Mouse (Mus musculus): ENCODE measurements at regions not wholly inside any gene's neighbourhood (a gene's known extent, or its start where the extent isn't known, plus 50 kb on each side); places are given as distances from the start of the nearest gene placed in this dataset.

DNA sequence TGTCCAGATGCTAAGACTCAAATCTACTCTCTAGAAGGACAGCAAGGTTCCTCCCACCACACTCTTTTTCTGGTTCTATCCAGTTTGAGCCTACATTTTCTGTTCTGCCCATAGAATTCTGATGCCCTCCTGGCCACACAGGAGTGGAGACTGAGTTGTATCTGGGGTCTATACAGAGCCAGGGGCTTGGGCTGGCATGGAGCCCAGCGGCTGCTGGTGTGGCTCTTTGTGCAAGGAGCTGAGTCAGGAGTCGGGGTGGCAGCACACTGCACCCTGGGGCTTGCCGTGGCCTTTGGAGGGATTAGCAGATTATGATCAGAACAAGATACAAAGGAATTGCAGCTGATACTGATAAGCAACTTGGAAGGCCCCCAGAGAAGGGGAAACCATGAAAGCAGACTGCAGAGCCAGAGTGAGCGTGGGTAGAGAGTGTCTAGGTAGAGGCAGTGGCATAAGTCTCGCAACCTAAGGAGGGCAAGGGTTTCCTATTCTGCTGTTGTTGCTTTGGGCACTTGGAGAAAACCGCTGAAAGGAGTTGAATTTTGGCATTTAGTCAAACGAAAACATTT, 348.5 kb downstream of the Pik3r1 start:
- no peak for DNase-seq

DNA sequence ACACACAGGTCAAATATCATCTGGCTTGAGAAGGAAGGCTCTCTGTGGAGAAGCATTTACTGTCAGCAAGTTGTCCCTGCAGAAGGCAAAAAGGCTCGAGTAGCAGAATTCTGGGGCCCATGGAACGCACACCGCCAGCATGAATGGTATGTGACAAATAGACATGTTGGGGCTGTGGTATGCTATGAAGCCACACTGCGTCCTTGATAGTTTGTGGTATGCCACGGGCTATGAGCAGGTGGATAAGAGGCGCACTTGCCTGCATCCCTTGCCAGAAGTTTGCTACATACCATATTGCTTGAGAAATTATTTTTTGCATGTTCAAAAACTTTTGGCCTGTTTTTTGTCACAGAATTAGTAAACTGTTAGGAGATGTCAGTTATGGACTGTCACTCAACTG, 349.7 kb downstream of the Pik3r1 start:
- no peak for DNase-seq

DNA sequence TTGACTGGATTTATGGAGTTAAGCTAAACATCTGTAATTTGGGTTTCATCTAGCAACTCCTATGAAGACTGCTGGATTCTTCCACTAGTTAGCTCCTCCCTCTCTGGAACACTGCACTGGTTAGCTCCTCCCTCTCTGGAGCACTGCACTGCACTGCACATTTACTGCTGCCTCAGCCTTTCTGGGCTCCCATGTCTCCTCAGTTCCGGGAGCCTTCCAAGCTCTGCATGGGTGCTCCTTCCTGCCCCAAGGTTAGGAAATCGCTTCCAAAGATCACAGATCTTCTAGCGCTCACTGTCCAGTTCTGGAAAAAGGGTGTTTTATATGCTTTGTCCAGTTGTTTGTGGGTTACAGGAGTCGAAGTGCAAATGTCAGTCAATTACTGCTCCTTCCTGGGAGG, 359.1 kb downstream of the Pik3r1 start:
- no peak for DNase-seq

DNA sequence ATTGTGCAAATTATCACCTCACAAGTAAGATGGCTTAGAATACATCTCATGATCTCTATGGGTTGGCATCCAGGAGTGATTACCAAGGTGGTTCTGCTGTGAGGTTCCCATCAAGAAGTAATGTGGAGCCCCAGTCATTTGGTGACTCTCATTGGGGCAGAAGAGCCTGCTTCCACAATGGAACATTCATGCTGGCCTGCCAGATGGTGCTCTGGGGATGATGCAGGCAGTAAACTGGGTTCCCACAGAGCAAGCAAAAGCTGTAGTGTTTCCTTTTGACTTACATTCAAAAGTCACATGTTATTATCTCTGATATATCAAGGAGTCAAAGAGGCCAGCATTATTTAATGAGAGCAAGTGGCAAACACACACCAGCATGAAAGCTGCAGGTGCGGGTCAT, 360.4 kb downstream of the Pik3r1 start:
- DNase-seq = no peak

DNA sequence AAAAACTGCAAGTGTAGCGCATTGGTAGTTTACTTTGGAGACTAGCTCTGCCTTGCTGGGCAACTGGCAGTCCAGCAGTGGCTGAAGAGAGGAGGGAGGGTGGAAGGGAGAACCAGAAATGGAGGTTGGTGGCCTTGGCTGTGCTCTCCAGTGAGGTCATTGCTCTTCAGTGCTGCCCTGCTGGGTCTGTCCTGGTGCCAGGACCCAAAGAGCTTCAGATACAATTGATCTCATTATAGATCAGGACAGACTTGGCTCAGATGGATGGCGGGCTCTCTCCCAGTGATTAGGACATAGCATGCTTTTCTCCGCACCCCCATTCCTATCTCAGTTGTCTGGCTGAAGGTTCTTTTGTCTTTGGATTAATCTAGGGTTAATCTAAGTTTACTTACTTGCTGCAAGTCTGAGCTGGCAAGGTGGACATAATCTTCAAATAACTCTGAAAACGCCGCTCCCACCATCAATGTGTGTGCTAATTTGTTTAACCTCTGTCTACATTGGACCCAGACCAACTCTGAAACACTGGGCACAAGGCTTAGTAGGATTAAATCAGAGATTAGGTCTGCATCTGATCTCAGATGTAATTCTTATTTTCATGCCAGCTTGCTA, 394.3 kb downstream of the Pik3r1 start:
- DNase-seq = no peak

DNA sequence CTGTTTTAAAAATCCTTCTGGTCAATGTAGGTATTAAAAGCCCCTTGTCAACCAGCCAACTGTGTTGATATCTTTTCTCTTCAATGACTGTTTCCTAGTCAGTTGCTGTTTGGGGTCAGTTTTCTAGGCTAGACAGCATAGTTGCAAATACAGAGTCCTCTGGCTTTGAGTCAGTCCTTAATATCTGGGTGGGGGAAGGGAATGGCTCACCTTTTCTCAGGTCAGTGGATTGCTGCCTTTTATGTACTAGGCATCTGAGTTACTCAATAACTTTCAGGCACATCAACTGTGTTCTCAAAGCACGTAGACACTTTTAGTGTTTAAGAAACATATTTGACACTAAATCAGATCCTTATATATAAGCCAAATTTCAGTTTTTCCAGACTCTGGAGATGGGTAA, 396.1 kb downstream of the Pik3r1 start:
- DNase-seq = no peak

DNA sequence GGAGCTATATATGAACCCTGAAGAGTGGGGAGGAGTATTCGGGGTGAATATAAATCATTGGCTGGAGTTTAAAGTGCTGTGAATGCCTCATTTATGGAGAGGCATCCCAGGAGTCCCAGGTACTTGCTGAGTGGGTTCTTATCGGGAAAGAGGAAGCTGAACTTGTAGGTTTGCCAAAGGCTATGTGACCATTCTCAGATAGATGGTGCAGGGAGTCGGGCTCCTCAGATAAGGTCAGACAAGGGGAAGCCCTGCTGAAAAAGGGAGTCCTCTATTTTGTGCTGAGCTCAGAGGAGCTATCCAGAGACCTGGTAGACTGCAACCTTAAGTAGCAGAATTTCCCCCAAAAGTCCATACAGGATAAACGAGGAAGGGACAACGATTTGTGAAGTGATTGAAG, 399.8 kb downstream of the Pik3r1 start:
- no peak for DNase-seq

DNA sequence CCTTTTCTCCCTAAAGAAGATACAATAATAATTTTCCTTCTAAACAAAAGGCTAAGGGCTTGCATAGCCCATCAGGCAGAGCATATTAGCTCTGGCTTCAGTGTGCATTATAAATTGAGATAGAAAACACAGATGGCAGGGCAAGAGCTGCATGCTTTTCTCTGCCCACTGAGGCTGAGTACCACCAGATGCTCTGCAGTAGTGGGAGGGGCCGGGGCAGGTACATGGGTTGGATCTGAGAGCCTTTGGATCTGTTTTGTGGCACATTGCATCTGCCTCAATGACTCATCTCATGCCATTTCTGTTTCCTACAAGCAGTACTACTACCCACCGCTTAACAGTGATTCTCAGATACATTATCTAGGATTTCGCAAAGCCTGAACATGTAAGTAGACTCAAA, 412.7 kb downstream of the Pik3r1 start:
- no peak for DNase-seq

DNA sequence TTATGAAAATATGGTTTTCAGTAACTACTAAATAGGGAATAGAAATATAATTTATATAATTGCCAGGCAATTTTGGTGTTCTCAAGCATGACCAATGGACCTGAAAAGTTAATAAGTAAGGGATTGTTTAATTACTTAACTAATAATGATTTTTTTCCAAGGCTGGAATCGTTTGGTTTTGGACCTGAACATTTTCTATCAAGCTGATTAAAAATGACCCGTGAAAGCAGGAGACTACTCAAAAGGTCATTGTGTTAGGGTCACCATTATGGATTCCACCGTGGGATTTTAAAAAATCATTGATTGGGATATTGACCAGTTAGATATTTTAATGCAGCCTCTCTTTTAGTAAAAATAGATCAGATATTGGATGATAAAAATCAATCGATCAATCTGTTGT, 416.9 kb downstream of the Pik3r1 start:
- no peak for DNase-seq

DNA sequence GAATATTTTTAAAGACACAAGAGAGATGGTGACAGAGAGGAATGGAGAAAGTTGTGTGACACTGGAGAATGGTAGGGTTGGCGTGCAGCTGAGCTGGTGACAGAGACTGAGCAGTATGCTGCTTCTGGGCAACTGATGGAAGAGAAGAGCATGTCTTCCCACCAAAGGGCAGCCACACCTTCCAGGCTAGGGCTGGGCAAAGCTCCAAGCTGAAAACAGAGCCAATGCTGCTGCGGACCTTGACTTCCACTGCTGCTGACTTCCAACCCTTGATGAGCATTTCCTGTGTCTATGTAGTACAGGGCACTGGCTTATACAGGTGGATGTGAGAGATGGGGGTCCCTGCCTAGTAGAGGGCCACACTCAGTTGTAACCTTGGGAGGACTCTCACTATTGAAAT, 418.7 kb downstream of the Pik3r1 start:
- DNase-seq = no peak

DNA sequence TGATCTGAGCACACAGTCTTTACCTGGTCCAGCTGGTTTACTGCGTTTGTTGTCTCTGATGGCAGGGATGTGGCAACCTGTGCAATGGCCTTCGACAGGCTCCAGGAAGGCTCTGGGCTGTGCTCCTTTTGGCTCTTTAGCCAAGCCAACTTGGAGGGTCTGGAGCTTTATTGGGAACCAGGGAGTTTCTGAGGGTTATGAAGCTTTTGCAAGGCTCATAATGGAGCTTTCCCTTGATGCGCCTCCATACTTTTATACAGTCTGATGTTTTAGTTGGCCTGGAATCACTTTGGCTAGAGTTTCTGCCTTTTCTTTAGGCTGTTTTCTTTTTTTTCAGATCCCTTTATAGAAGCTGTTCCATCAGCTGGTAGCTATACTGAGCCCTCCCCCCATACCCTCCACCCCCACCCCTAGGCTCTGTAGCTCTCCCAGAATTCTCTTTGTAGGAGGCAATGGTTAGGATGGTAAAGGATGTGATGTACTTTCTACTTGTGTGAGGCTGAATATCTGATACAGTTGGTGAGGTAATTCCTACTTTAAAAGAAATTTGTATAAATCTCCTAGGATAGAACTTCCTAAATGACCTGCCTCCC, 429.6 kb downstream of the Pik3r1 start:
- no peak for DNase-seq

DNA sequence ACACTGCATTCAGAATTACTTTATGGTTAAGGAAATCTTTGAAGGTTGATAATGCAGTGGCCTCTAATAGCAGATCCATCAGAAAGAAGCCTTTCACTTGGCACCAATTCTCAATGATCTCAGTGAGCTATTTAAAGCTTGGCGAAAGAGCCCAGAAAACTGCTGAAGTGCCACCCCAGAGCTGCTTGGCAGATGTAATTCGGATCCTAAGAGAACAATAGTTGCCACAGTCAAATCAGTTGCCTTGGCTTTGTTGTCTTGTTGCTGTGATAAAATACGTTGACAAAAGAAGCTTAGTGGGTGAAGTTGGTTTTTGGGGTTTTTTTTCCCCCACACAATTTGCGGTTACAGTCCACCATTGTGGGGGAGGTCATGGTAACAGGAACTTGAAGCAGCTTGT, 449.4 kb downstream of the Pik3r1 start:
- DNase-seq = no peak

DNA sequence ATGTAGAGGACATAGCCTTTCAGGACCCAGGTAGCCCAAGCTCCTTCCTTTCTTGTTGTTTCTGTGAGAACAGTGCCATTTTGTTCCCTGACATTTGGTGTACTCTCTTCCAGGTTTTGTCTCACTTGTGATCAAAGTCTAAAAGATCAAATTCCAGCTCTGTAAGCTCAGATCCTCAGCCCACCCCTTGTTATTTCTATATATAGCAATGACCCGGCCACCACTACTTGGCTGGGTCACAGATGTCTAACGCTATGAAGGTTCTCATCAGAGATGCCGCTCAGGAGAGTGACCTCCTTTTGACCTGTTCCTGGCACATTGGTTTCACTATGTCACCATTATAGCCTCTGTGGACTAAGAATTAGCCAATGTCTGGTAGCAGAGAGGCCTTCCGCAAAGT, 451.7 kb downstream of the Pik3r1 start:
- DNase-seq = no peak

DNA sequence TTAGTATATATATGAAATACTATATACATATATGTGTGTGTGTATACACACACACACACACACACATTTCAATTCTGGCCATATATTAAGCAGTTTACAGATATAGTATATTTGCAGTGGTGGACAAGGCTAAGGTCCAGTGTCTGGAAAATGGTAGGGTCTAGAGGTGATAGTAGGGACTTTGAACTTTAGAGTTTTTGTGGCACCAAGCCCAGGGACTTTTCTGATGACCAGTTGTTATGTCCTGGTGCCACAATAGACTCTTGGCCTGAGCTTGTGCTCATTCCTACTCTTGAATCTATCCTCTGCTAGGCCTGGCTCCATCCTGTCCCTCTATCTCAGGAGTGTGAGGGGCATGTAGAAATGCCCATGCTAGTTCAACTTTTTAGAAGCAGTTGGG, 454.0 kb downstream of the Pik3r1 start:
- DNase-seq = no peak

DNA sequence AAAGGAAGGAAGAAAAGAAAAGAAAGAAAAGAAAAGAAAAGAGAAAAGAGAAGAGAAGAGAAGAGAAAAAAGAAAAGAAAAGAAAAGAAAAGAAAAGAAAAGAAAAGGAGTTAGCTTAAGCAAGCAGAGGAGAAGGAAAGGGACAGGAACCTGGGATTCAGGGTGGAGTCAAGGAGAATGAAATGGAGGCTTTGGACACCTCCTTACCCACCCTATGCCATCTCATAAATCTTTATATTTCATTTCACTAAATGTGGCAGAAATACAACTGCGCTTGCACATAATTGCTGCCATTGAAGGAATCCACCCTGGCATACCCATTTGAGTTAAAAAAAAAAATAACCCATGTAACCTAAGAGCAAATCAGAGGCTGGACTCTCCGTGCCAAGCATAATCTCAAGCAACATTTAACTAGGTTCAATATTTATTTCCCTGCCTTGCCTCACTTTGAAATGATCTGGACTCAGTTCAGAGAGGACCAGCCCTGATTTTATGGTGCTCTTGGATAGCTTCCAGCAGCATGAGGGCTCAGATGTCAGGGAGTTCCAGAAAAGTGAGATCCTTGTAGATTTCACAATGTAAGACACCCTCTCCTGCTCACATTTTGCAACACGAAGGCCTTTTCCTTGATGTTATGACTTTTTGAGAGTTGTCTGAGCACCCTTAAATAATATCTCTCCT, 456.2 kb downstream of the Pik3r1 start:
- no peak for DNase-seq

DNA sequence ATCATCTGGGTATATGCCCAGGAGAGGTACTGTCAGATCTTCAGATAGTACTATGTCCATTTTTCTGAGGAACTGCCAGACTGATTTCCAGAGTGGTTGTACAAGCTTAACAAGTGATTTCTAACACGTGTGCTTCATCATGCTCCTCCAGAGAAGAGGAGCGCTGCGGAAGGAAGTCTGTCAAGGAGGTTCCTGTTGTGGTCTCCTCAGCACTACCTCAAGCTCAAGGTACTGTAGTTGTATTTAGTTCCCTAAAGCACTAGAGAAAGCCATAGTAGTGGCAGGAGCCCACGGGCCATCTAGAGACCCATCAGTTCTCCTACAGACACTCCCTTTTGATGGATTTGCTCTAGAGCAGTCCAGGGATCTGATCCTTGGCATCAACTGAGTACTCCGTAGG, 459.3 kb downstream of the Pik3r1 start:
- peak; percentile 24 for DNase-seq

DNA sequence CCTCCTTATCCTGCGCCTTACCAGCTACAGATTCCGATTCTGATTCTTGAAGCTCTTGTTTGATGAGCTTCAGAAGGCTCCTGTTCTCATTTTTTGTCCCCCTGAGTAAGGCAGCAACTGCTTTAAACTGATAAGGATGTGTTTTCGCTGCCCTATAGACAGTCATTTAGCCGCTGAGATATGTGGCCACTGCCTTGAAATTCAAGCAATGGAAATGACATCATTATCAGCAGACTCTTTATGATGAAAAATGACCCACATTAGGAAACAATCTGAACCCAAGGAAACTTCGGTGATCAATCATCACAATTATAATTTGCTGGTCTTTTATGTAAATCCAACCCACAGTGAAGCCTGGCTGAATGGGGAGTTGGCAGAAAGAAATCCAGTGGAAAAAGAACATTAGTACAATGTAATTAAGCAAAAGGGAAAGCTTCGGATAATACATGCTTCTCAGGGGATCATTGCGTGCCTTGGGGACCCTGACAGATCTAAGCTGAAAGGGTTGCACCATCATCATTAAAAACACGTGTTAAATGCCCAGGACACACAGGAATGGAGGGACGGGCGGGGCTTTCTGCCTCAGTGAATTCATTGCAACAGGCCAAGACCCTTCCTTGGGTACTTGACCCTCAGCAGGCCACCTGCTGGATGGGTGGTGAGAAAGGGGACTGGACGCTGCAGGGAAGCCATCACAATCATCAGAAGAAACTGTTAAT, 462.2 kb downstream of the Pik3r1 start:
- no peak for DNase-seq

DNA sequence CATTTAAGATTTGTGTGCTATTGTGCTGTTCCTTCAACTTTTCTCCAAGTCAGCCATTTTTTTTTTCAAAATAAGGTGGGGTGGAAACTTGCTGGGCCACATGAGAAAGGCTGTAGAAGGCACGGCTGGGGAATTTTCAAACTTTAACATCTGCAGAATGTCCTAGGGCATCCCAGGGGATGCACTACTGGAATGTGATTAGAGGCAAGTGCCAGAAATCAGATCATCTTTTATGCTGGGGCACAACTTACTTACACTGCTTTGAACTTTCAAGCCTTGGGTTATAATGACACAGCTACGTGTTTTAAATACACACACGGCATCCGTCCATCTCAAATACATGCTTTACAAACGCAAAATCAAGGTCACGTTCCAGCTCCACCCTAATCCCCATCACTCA, 463.0 kb downstream of the Pik3r1 start:
- no peak for DNase-seq

DNA sequence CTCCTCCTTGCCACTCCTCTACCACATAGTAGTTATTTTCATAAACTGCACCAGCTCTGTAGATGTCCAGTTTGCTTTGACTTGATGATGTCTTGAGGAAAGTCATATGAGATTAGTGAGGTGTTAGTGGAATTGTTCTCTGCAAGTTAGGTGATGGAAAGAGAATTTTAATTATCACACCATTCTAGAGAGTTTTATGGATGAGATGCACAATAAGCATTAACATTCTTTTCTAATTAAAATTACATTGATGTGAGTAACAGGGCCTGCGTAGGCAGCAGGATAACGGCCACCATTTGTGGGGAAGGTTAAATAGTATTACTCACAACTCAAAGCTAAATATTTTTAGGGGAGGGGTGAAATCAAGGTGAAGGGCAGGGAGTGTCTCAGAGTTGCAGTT, 466.7 kb downstream of the Pik3r1 start:
- DNase-seq = no peak

DNA sequence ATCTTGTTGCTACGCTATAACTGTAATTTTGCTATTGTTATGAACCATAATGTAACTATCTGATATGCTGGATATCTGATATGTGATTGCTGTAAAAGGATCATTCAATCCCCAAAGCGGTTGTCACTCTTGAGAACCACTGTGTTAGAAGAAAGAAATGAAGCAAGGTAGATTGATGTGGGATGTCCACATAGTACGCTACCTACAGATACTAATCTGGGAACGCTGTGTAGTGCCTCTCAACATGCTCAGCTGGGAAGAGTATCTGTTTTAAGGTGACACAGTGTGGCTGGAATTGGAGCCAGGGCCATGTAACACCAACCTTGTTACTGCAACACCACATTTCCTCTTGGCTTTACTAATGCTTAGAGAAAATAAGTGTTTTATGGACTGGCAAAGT, 456.2 kb upstream of the Slc30a5 start:
- DNase-seq = no peak

DNA sequence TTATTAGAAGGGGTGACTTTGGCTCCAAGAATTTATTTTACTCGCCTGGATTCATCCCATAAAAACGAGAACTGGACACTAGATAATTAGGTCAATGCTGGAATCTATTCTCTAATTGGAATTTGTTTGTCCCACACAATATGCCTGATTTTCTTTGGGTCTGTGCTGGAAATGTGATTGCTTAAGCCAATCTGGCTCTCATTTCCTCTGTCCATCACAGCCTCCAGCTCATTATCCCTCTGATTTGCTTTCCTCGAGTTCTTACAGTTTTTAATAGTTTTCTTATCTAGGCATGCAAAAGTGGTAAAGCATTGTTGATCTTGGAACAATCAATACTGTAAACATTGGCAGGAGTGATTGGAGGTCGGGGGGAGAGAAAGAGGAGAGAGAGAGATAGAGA, 453.9 kb upstream of the Slc30a5 start:
- no peak for DNase-seq

DNA sequence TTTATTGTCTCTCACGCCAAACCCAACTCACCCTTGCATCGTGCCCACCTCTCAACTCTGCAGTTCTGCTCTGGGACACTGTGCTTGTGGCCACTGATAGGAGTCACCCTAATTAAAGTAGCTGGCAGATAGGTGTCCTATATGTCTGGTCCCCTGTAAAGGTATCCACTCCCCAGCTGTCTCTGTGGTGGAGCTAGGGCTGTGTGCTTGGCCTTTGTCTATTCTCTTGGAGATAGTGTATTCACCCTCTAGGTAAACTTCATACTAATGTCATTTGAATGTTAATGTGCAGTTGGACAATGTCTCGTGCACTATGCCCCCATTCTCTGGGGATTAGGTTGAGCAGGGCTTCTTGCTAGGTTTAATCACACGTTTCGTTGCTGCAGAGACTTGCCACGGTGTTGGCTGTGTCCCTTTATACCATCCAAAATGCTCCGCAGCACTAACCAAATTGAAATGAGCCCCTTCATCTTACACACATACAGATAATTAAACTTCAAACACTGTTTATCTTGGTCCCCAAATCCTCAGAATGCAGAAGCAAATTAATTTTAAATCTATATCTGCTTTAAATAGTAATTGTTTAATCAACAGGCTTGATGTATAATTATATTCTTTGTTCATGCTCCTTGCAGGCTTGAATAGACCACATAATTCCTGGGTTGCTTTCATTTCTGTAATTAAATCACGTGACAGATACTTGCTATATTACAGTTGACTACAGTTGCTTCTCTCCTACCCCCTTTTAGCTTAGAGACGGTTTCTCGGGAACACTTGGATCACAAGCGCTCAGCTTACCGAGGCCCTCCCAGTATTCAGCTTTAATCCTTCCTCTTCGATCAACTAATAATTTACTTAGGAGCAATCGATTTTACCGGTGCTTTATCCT, 453.0 kb upstream of the Slc30a5 start:
- no peak for DNase-seq

DNA sequence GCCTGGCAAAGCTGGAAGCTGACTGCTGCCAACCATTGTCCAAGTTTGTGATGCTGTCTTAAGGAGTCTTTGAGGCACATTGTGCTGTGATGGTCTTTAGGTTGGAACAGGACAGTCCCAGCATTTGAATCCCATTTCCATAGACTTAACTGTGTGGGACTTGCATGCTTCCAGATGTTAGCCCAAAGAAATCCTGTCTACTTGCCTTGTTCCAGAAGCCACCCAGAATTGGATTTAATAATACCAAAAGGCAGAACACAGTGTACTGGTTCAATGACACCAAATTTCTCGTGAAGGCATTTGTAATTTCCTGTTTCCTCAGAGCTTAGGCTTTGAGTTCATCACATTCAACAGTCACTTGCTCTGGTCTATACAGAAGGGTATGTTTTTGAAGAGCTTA, 444.9 kb upstream of the Slc30a5 start:
- no peak for DNase-seq
